Mouse (Mus musculus) testis, adult 2 months (tissue): ENCODE results near the gene Ccdc194.
"Not testable (repeated sequence)": the region's sequence is repeated elsewhere in the genome, so short reads cannot be mapped to it uniquely, and the experiment has no call there.

ENCODE experiments used
- CTCF ChIP-seq: fragments of 200-500 bp; IDR thresholded peaks from 2 replicates; pipeline ENCODE4 v1.5.1; 2012; ENCODE audit warnings: low read depth, mild to moderate bottlenecking, inconsistent platforms, low read length, moderate library complexity; ENCODE audit not compliant: control insufficient read depth, insufficient read depth, insufficient replicate concordance
- POLR2A ChIP-seq: fragments of 200-500 bp; IDR thresholded peaks from 2 replicates; pipeline ENCODE4 v1.6.1; 2012; ENCODE audit warnings: low read depth, mild to moderate bottlenecking, inconsistent platforms, low read length, moderate library complexity; ENCODE audit not compliant: control insufficient read depth

DNA sequence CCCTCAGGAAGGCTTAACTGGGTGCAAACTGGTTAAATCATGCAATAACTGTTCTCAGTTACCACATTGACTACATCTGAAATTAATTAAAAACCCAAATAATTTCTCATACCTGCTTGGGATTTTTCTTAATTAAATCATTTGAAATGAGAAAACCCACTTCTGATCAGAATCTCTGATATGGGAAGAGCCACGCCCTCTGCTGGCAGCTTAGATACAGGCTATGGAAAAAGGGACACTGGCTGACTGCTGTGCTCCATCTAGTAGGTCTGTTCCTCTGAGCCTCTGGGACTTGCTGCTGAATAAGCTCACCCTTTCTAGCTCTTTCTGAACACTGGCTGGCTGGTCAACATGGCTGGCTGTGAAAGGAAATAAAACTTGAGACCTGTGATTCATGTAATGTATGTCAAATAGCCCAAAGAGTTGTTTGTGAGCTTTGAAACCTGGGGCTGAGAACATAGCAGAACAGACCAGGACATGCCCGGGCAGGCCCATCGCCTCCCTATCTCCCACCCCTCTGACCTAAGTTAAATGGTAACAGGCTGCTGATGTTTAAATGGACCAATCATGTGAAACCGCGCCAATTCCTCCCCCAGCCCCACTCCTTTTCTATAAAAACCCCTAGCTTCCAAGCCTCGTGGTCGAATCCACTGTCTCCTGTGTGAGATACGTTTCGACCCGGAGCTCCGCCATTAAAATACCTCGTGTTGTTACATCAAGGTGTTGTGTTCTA lies 5.4 kb upstream of the Ccdc194 start:
- not testable (repeated sequence) for TF ChIP-seq POLR2A, CTCF
